Mouse (Mus musculus): ENCODE data around the gene Polm. TPM values are rescaled to one million over a fixed set of nuclear protein-coding genes. Genes with fewer than 3 reads are reported as not detected.
A peak's percentile ranks its signal among the peaks of the same experiment; 100 is the strongest.
"Not testable (repeated sequence)": the region's sequence is repeated elsewhere in the genome, so short reads cannot be mapped to it uniquely, and the experiment has no call there.

Gene Polm
- polyA plus RNA-seq, 1 experiment from 2014 or later, result 10.0 TPM

GRCm38 (mm10) chr11:5828509-5829191 is 9.2 kb downstream of the Polm start:
- WGBS, result 90% methylated on average over 11 of the region's 11 CpGs
- Histone ChIP-seq H3K27ac (replicated peaks) (no peak overlapping the region), H3K36me3 (replicated peaks) (peaks cover 59% of the 10 kb centered on the region), H3K4me3 (no peak overlapping the region), H3K27me3 (replicated peaks; ENCODE audit: low read depth, poor library complexity, severe bottlenecking) (no peaks in the 10 kb centered on the region), H3K4me1 (0 out of 2 replicates have a peak, but pooled peaks cover 5% of the 10 kb centered on the region), H3K9me3 (no peaks in the 10 kb centered on the region)
- DNase-seq (ENCODE audit: low spot score), result no peak

GRCm38 (mm10) chr11:5827931-5828330 is 9.9 kb downstream of the Polm start:
- Histone ChIP-seq H3K36me3 (replicated peaks) (peaks cover 53% of the 10 kb centered on the region), H3K27me3 (replicated peaks; ENCODE audit: low read depth, poor library complexity, severe bottlenecking) (no peaks in the 10 kb centered on the region), H3K4me1 (0 out of 2 replicates have a peak, but pooled peaks cover 5% of the 10 kb centered on the region), H3K4me3 (no peak overlapping the region), H3K27ac (replicated peaks) (no peak overlapping the region), H3K9me3 (no peaks in the 10 kb centered on the region)
- DNase-seq (ENCODE audit: low spot score), result no peak
- WGBS, result 90% methylated on average over 5 of the region's 5 CpGs

DNA sequence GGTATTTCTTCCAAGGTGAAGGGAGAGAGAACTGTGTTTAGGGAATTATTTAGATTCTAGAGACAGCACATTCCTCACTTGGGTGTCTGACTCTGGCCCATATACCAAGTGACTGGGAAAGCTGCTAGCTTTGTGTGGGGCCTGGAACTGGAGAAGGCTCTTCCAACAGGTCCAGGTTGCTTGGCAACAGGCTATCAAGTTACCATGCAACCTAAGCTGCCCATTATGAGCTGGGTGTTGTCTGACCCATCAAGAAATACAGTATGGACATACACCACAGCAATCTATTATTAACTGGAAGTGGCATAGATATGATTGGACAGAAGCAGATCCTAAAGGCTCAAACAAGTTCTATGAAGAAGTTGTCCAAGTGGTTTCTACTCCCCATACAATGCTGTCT is 12.4 kb downstream of the Polm start:
- Histone ChIP-seq H3K9me3 (no peaks in the 10 kb centered on the region), H3K36me3 (replicated peaks) (peaks cover 28% of the 10 kb centered on the region), H3K4me3 (no peak overlapping the region), H3K27me3 (replicated peaks; ENCODE audit: low read depth, poor library complexity, severe bottlenecking) (no peaks in the 10 kb centered on the region), H3K4me1 (0 out of 2 replicates have a peak, but pooled peaks cover 5% of the 10 kb centered on the region), H3K27ac (replicated peaks) (no peak overlapping the region)
- DNase-seq (ENCODE audit: low spot score), result no peak

- Histone ChIP-seq H3K9me3 (no peaks in the 10 kb centered on the region), H3K4me3 (no peak overlapping the region), H3K4me1 (no peaks in the 10 kb centered on the region), H3K36me3 (replicated peaks) (no peaks in the 10 kb centered on the region), H3K27me3 (replicated peaks; ENCODE audit: low read depth, poor library complexity, severe bottlenecking) (no peaks in the 10 kb centered on the region), H3K27ac (replicated peaks) (no peak overlapping the region)
- DNase-seq (ENCODE audit: low spot score), result no peak
- WGBS, result 67% methylated on average over 2 of the region's 2 CpGs
Measured at GRCm38 (mm10) chr11:5819223-5819622, 18.6 kb downstream of the Polm start.

- no peaks in the 10 kb centered on the region for H3K9me3 ChIP-seq
- 79% methylated on average over 10 of the region's 10 CpGs for WGBS
- DNase-seq (ENCODE audit: low spot score), result no peak
- H3K4me3 ChIP-seq, result no peak overlapping the region
- no peaks in the 10 kb centered on the region for H3K36me3 ChIP-seq (replicated peaks)
- H3K4me1 ChIP-seq, result no peaks in the 10 kb centered on the region
- no peaks in the 10 kb centered on the region for H3K27me3 ChIP-seq (replicated peaks; ENCODE audit: low read depth, poor library complexity, severe bottlenecking)
- no peak overlapping the region for H3K27ac ChIP-seq (replicated peaks)
Measured at GRCm38 (mm10) chr11:5813381-5813780, 24.4 kb downstream of the Polm start.

DNA sequence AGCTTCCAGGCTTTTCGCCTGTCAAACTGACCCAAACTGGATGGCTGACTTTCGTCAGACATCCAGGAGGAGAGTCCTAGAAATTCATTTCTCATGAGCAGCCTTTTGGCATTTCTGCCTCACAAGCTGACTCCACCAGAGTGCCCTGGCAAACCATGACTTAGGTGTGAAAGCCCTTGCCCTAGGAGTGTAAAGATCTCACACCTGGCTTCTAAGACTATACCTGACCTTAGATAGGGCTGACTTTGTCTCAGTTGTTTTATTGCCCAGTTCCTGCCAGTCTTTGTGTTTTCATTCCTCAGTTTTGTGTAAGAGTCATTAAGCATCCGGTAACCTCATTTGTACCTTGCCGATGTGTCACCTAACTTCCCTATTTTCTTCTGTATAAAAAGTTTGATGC is 28.3 kb downstream of the Polm start:
- not testable (repeated sequence) for H3K9me3 ChIP-seq; H3K27me3 ChIP-seq (replicated peaks; ENCODE audit: low read depth, poor library complexity, severe bottlenecking); H3K27ac ChIP-seq (replicated peaks); H3K4me1 ChIP-seq; H3K36me3 ChIP-seq (replicated peaks); DNase-seq (ENCODE audit: low spot score); H3K4me3 ChIP-seq
- WGBS, result 94% methylated on average over 4 of the region's 4 CpGs

DNA sequence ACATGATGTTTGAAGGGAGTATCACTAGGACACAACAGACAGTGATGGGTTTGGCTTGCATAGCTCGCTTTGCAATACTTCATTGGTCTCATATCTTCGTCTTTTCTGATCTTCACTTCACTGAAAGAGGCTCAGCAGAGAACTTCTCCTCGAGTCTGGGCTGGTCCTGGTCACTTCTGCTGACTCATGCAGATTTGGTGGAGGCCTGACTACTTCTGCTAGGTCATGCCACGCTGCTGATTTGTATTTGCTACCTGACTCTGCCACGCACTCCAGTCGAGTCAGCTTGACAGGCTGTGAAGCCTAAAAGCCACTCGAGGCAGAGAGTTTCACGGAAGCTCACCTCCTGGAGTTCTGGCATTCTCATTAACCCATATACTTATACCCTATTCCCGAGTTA is 29.9 kb downstream of the Polm start:
- no peak overlapping the region for H3K27ac ChIP-seq (replicated peaks)
- H3K27me3 ChIP-seq (replicated peaks; ENCODE audit: low read depth, poor library complexity, severe bottlenecking), result no peaks in the 10 kb centered on the region
- H3K36me3 ChIP-seq (replicated peaks), result no peaks in the 10 kb centered on the region
- WGBS, result 88% methylated on average over 9 of the region's 9 CpGs
- no peak for DNase-seq (ENCODE audit: low spot score)
- H3K4me1 ChIP-seq, result peaks cover 15% of the 10 kb centered on the region
- no peaks in the 10 kb centered on the region for H3K9me3 ChIP-seq
- no peak overlapping the region for H3K4me3 ChIP-seq

- H3K27ac ChIP-seq (replicated peaks), result no peak overlapping the region
- 89% methylated on average over 3 of the region's 3 CpGs for WGBS
- peaks cover 24% of the 10 kb centered on the region for H3K4me1 ChIP-seq
- H3K4me3 ChIP-seq, result no peak overlapping the region
- H3K27me3 ChIP-seq (replicated peaks; ENCODE audit: low read depth, poor library complexity, severe bottlenecking), result no peaks in the 10 kb centered on the region
- no peak for DNase-seq (ENCODE audit: low spot score)
- no peaks in the 10 kb centered on the region for H3K9me3 ChIP-seq
- peaks cover 11% of the 10 kb centered on the region for H3K36me3 ChIP-seq (replicated peaks)
Measured at GRCm38 (mm10) chr11:5805711-5806110, 32.1 kb downstream of the Polm start.

- Histone ChIP-seq H3K4me3 (no peak overlapping the region), H3K27me3 (replicated peaks; ENCODE audit: low read depth, poor library complexity, severe bottlenecking) (no peaks in the 10 kb centered on the region), H3K4me1 (peaks cover 24% of the 10 kb centered on the region), H3K36me3 (replicated peaks) (peaks cover 27% of the 10 kb centered on the region), H3K9me3 (no peaks in the 10 kb centered on the region), H3K27ac (replicated peaks) (no peak overlapping the region)
- DNase-seq (ENCODE audit: low spot score), result no peak
- 80% methylated on average over 5 of the region's 5 CpGs for WGBS
Measured at GRCm38 (mm10) chr11:5804174-5804573, 33.6 kb downstream of the Polm start.

DNA sequence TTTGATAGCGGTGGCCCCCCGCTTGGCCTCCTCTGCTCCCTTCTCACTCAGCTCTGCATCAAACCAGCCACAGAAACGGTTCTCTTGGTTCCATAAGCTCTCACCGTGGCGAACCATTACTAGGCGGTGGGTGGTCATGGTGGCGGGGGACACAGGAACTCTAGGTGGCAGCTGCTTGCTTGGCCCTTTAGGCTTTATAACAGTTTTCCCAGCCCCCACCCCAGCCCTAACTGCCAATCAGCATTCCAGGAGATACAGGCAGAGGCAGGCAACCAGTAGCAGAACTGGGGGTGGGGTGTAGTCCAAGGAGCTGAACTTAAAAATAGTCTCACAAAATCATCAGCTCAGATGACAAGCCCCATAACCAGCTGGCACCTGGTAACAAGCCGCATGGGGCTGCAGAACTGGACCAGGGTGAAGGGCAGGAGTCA is 34.2 kb downstream of the Polm start, which contains the start of gene Pgam2:
Gene Pgam2 (minus strand): TSS at position 183 of the 431 bp plus-strand sequence.
- H3K27me3 ChIP-seq (replicated peaks; ENCODE audit: low read depth, poor library complexity, severe bottlenecking), result no peaks in the 10 kb centered on the region
- peak; percentile 48 for DNase-seq (ENCODE audit: low spot score)
- 57% methylated on average over 8 of the region's 8 CpGs for WGBS
- peaks cover 24% of the 10 kb centered on the region for H3K4me1 ChIP-seq
- no peaks in the 10 kb centered on the region for H3K9me3 ChIP-seq
- H3K36me3 ChIP-seq (replicated peaks), result peaks cover 33% of the 10 kb centered on the region
- H3K27ac ChIP-seq (replicated peaks), result peak within 1 kb of the TSS; percentile 65
- H3K4me3 ChIP-seq, result peak within 1 kb of the TSS; percentile 23; the same call in 1 of the 2 replicates

GRCm38 (mm10) chr11:5802457-5803217 is 35.2 kb downstream of the Polm start:
- Histone ChIP-seq H3K4me3 (no peak overlapping the region; the same call in 1 of the 2 replicates), H3K36me3 (replicated peaks) (peaks cover 42% of the 10 kb centered on the region), H3K27me3 (replicated peaks; ENCODE audit: low read depth, poor library complexity, severe bottlenecking) (no peaks in the 10 kb centered on the region), H3K27ac (replicated peaks) (no peak overlapping the region), H3K4me1 (peaks cover 24% of the 10 kb centered on the region), H3K9me3 (no peaks in the 10 kb centered on the region)
- WGBS, result 82% methylated on average over 8 of the region's 8 CpGs
- no peak for DNase-seq (ENCODE audit: low spot score)

- WGBS, result 72% methylated on average over 12 of the region's 12 CpGs
Measured at GRCm38 (mm10) chr11:5802005-5802404, 35.8 kb downstream of the Polm start.

DNA sequence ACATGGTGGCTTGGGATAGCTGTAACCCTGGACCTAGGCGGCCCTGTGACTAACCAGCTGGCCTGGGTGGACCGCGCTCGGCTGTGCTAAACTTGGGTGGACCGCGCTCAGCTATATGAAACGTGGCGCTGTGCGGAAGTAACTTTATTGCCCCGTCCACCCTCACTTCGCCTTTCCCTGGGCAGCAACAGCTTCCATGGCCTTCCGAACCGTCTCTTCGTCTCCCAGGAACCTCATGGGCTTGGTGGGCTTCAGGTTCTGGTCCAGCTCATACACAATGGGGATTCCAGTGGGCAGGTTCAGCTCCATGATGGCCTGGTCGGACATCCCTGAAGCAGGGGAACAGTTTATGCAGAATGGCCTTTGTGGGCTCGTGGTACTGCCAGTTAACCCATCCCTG is 36.3 kb downstream of the Polm start:
- Histone ChIP-seq H3K27me3 (replicated peaks; ENCODE audit: low read depth, poor library complexity, severe bottlenecking) (no peaks in the 10 kb centered on the region), H3K27ac (replicated peaks) (no peak overlapping the region), H3K9me3 (no peaks in the 10 kb centered on the region), H3K36me3 (replicated peaks) (peaks cover 53% of the 10 kb centered on the region), H3K4me1 (peaks cover 24% of the 10 kb centered on the region), H3K4me3 (no peak overlapping the region)
- DNase-seq (ENCODE audit: low spot score), result no peak
- WGBS, result 93% methylated on average over 16 of the region's 16 CpGs

More at GRCm38 (mm10) chr11:5802005-5802404, 35.8 kb downstream of the Polm start:
- peaks cover 48% of the 10 kb centered on the region for H3K36me3 ChIP-seq (replicated peaks)
- H3K27me3 ChIP-seq (replicated peaks; ENCODE audit: low read depth, poor library complexity, severe bottlenecking), result no peaks in the 10 kb centered on the region
- no peak for DNase-seq (ENCODE audit: low spot score)
- peaks cover 24% of the 10 kb centered on the region for H3K4me1 ChIP-seq
- H3K9me3 ChIP-seq, result no peaks in the 10 kb centered on the region
- H3K4me3 ChIP-seq, result no peak overlapping the region
- no peak overlapping the region for H3K27ac ChIP-seq (replicated peaks)
